Mouse (Mus musculus): ENCODE results near the gene Timm17a.

GRCm38 (mm10) chr1:135346891-135347290 lies 33.3 kb upstream of the Timm17a start:
- TF ChIP-seq GATA1 (IDR thresholded peaks at IDR 0.05; ENCODE audit: borderline replicate concordance, low read length), result no peak
- TF ChIP-seq FLI1 (IDR thresholded peaks at IDR 0.05; ENCODE audit: low read length), result no peak
